Mouse (Mus musculus) heart, adult 2 months (tissue): ENCODE data around the gene Krtap13.

ENCODE experiments used
- CTCF ChIP-seq: fragments of 200-600 bp; IDR thresholded peaks from 2 replicates; pipeline ENCODE4 v1.8.1; 2022; ENCODE audit warnings: antibody characterized with exemption, mild to moderate bottlenecking, moderate library complexity
- POLR2A ChIP-seq: fragments of 200-500 bp; IDR thresholded peaks from 2 replicates; pipeline ENCODE4 v1.6.1; 2011; ENCODE audit warnings: mild to moderate bottlenecking, low read depth, low read length, control low read depth; ENCODE audit not compliant: insufficient read depth

GRCm38 (mm10) chr16:88720031-88720430 is 31.4 kb downstream of the Krtap13 start:
- TF ChIP-seq POLR2A (no peak), CTCF (no peak)
